Mouse (Mus musculus) liver, embryonic 15.5 days (tissue): ENCODE results near the gene Kiss1r. TPM values are rescaled to one million over a fixed set of nuclear protein-coding genes. Genes with fewer than 3 reads are reported as not detected.

Experiments
- ATAC-seq: fragments of 200-750 bp; cut with Nextera tagmentation; 2 replicates; pipeline ENCODE4 v1.8.0; 2017; ENCODE audit warnings: moderate number of reproducible peaks, mild to moderate bottlenecking, moderate library complexity; ENCODE audit not compliant: insufficient read depth
- H3K27ac ChIP-seq: fragments of 300-500 bp; sonication (generic); replicated peaks from 2 replicates; pipeline ENCODE4 v1.5.1; 2015; ENCODE audit warnings: mild to moderate bottlenecking, inconsistent platforms
- H3K27me3 ChIP-seq: fragments of 300-500 bp; sonication (generic); 2 replicates; pipeline ENCODE4 v1.6.1; 2015; ENCODE audit warnings: mild to moderate bottlenecking, inconsistent platforms
- H3K36me3 ChIP-seq: fragments of 300-500 bp; sonication (generic); replicated peaks from 2 replicates; pipeline ENCODE4 v1.6.1; 2015; ENCODE audit warnings: moderate library complexity, mild to moderate bottlenecking, inconsistent platforms
- H3K4me1 ChIP-seq: fragments of 300-500 bp; sonication (generic); replicated peaks from 2 replicates; pipeline ENCODE4 v1.6.1; 2015; ENCODE audit warnings: inconsistent platforms
- H3K4me2 ChIP-seq: fragments of 300-500 bp; sonication (generic); 2 replicates; pipeline ENCODE4 v1.6.1; 2015; ENCODE audit warnings: moderate library complexity, mild to moderate bottlenecking, inconsistent platforms
- H3K4me3 ChIP-seq: fragments of 300-500 bp; sonication (generic); replicated peaks from 2 replicates; pipeline ENCODE4 v1.5.1; 2015; ENCODE audit warnings: mild to moderate bottlenecking, inconsistent platforms
- H3K9ac ChIP-seq: fragments of 300-500 bp; sonication (generic); 2 replicates; pipeline ENCODE4 v1.6.1; 2015; ENCODE audit warnings: moderate library complexity, mild to moderate bottlenecking, inconsistent platforms
- H3K9me3 ChIP-seq: fragments of 300-500 bp; sonication (generic); replicated peaks from 2 replicates; pipeline ENCODE4 v1.6.1; 2016; ENCODE audit warnings: inconsistent platforms
- WGBS: fragments of 180-500 bp; shearing (Covaris S2); methylation state at CpG from one replicate; pipeline ENCODE4 v1.1.7; 2015; ENCODE audit warnings: mixed read lengths; ENCODE audit not compliant: insufficient replicate concordance; 5-methylcytosine and 5-hydroxymethylcytosine counted together
- polyA plus RNA-seq: library from polyadenylated mRNA; unstranded; fragments of >200 nt; fragmentation: Nextera tagmentation; extraction: Ambion mirVana; gene quantifications from 2 replicates; pipeline ENCODE4 v1.2.1, GENCODE M21; 2015

Kiss1r gene
- polyA plus RNA-seq, 1 experiment from 2014 or later, result 0.32 TPM

GRCm38 (mm10) chr10:79959847-79960601, 43.3 kb downstream of the Kiss1r start, which contains the start of gene Wdr18:
Gene Wdr18, plus strand, starts transcription at chr10:79960152.
- under 1% methylated on average over 61 of the region's 61 CpGs for WGBS
- Histone ChIP-seq H3K9ac (peak within 1 kb of the TSS; percentile 77), H3K4me3 (peak within 1 kb of the TSS; percentile 85), H3K27me3 (no peaks in the 10 kb centered on the region), H3K4me2 (peak within 1 kb of the TSS; percentile 92), H3K36me3 (peaks cover 35% of the 10 kb centered on the region), H3K4me1 (peaks cover 39% of the 10 kb centered on the region), H3K9me3 (no peaks in the 10 kb centered on the region), H3K27ac (peak within 1 kb of the TSS; percentile 64)
- ATAC-seq, result peak; percentile 92

- Histone ChIP-seq H3K36me3 (peaks cover 43% of the 10 kb centered on the region), H3K9ac (peak overlapping the region; percentile 77), H3K4me2 (peak overlapping the region; percentile 92), H3K27me3 (no peaks in the 10 kb centered on the region), H3K4me3 (peak overlapping the region; percentile 85), H3K4me1 (peaks cover 39% of the 10 kb centered on the region), H3K9me3 (no peaks in the 10 kb centered on the region), H3K27ac (peak overlapping the region; percentile 64)
- WGBS, result 10% methylated on average over 10 of the region's 10 CpGs
- no peak for ATAC-seq
Observed at GRCm38 (mm10) chr10:79960671-79961294, 44.0 kb downstream of the Kiss1r start.

- Histone ChIP-seq H3K4me1 (peaks cover 18% of the 10 kb centered on the region), H3K9ac (no peak overlapping the region), H3K27ac (no peak overlapping the region), H3K4me3 (no peak overlapping the region), H3K9me3 (no peaks in the 10 kb centered on the region), H3K27me3 (peaks cover 10% of the 10 kb centered on the region), H3K36me3 (peaks cover 67% of the 10 kb centered on the region), H3K4me2 (no peak overlapping the region)
- WGBS, result 86% methylated on average over 7 of the region's 7 CpGs
- no peak for ATAC-seq
Observed at GRCm38 (mm10) chr10:79964727-79965126, 48.0 kb downstream of the Kiss1r start.

GRCm38 (mm10) chr10:79965325-79965724, 48.6 kb downstream of the Kiss1r start:
- Histone ChIP-seq H3K27me3 (peaks cover 16% of the 10 kb centered on the region), H3K4me2 (no peak overlapping the region), H3K36me3 (peaks cover 67% of the 10 kb centered on the region), H3K9ac (no peak overlapping the region), H3K4me1 (peaks cover 14% of the 10 kb centered on the region), H3K27ac (no peak overlapping the region), H3K9me3 (no peaks in the 10 kb centered on the region), H3K4me3 (no peak overlapping the region)
- no peak for ATAC-seq
- 68% methylated on average over 5 of the region's 5 CpGs for WGBS

- Histone ChIP-seq H3K27me3 (peaks cover 32% of the 10 kb centered on the region), H3K36me3 (peaks cover 60% of the 10 kb centered on the region), H3K4me1 (0 out of 2 replicates have a peak, but pooled peaks cover 5% of the 10 kb centered on the region), H3K27ac (no peak overlapping the region), H3K4me2 (no peak overlapping the region), H3K9ac (no peak overlapping the region), H3K9me3 (no peaks in the 10 kb centered on the region), H3K4me3 (no peak overlapping the region)
- 72% methylated on average over 5 of the region's 5 CpGs for WGBS
- ATAC-seq, result no peak
Observed at GRCm38 (mm10) chr10:79966886-79967400, 50.2 kb downstream of the Kiss1r start.

- no peaks in the 10 kb centered on the region for H3K9me3 ChIP-seq
- no peak overlapping the region for H3K4me3 ChIP-seq
- peaks cover 5% of the 10 kb centered on the region; the same call in 1 of the 2 replicates for H3K4me1 ChIP-seq
- H3K9ac ChIP-seq, result no peak overlapping the region
- no peak overlapping the region for H3K27ac ChIP-seq
- peaks cover 45% of the 10 kb centered on the region for H3K27me3 ChIP-seq
- no peak overlapping the region for H3K4me2 ChIP-seq
- 70% methylated on average over 1 of the region's 1 CpGs for WGBS
- H3K36me3 ChIP-seq, result peaks cover 47% of the 10 kb centered on the region
- ATAC-seq, result no peak
Observed at GRCm38 (mm10) chr10:79968181-79968580, 51.4 kb downstream of the Kiss1r start.

GRCm38 (mm10) chr10:79969124-79969568, 52.4 kb downstream of the Kiss1r start:
- Histone ChIP-seq H3K4me1 (peaks cover 5% of the 10 kb centered on the region; the same call in 1 of the 2 replicates), H3K36me3 (peaks cover 39% of the 10 kb centered on the region), H3K4me3 (no peak overlapping the region), H3K9me3 (no peaks in the 10 kb centered on the region), H3K4me2 (no peak overlapping the region), H3K27me3 (peaks cover 53% of the 10 kb centered on the region), H3K9ac (no peak overlapping the region), H3K27ac (no peak overlapping the region)
- WGBS, result 27% methylated on average over 3 of the region's 3 CpGs
- no peak for ATAC-seq

- no peak for ATAC-seq
- Histone ChIP-seq H3K27ac (no peak within 1 kb of the TSS), H3K9me3 (no peaks in the 10 kb centered on the region), H3K4me1 (peaks cover 5% of the 10 kb centered on the region; the same call in 1 of the 2 replicates), H3K4me3 (peak within 1 kb of the TSS; percentile 14), H3K36me3 (peaks cover 33% of the 10 kb centered on the region), H3K27me3 (peaks cover 53% of the 10 kb centered on the region), H3K9ac (no peak within 1 kb of the TSS), H3K4me2 (peak within 1 kb of the TSS; percentile 44)
- 7% methylated on average over 46 of the region's 47 CpGs for WGBS
Observed at GRCm38 (mm10) chr10:79970415-79971182, 53.8 kb downstream of the Kiss1r start, which contains the start of gene Grin3b. Gene Grin3b, plus strand, starts transcription at chr10:79970715.

- Histone ChIP-seq H3K27me3 (peaks cover 53% of the 10 kb centered on the region), H3K9ac (no peak overlapping the region), H3K36me3 (peaks cover 33% of the 10 kb centered on the region), H3K4me2 (peak overlapping the region; percentile 44), H3K4me1 (peaks cover 5% of the 10 kb centered on the region; the same call in 1 of the 2 replicates), H3K9me3 (peaks cover 1% of the 10 kb centered on the region), H3K4me3 (peak overlapping the region; percentile 14), H3K27ac (no peak overlapping the region)
- WGBS, result 5% methylated on average over 21 of the region's 21 CpGs
- ATAC-seq, result no peak
Observed at GRCm38 (mm10) chr10:79971183-79971497, 54.4 kb downstream of the Kiss1r start.
